Mouse (Mus musculus): ENCODE results near the gene Junb. TPM values are rescaled to one million over a fixed set of nuclear protein-coding genes. Genes with fewer than 3 reads are reported as not detected.

The Junb gene
- polyA plus RNA-seq, 1 experiment = 81.7 TPM

GRCm38 (mm10) chr8:84990349-84990748 is 11.8 kb upstream of the Junb start, which contains the start of gene Hook2:
Gene Hook2 (plus strand): TSS chr8:84990603.
- Histone ChIP-seq H3K4me3 (ENCODE audit: insufficient read depth, low read length) (peak within 1 kb of the TSS; percentile 43), H3K27ac (ENCODE audit: insufficient read depth, low read length) (peak within 1 kb of the TSS; percentile 32), H3K4me1 (ENCODE audit: control insufficient read depth, insufficient read depth, low read length) (peaks cover 6% of the 10 kb centered on the region; the same call in 1 of the 2 replicates)
- TF ChIP-seq POLR2A (IDR thresholded peaks at IDR 0.05; ENCODE audit: extremely low read depth, insufficient read depth, low read length) = peak; percentile 85; the same call in 1 of the 2 replicates
- peak; percentile 94 for TF ChIP-seq CTCF (IDR thresholded peaks at IDR 0.05; ENCODE audit: extremely low read depth, insufficient read depth, low read length)

DNA sequence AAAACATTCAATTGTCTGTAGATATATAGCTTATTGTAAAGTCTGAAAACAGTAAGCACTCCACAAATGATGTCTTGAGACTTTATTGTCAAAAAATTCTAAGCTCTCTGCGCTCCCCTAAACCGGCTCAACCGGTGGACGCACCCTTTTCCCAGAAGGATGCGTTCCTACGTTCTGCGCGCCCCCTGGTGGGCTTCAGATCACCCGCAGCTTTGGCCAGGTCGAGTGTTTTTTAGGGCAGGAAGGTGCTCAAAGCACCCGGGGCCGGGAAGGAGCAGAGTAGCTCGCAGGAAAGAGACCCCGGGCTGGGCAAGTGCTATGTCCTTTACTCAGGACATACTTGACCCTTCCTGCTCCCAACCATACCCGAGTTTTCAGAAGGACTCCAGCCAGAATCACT is 11.3 kb upstream of the Junb start:
- peak overlapping the region; percentile 32 for H3K27ac ChIP-seq (ENCODE audit: insufficient read depth, low read length)
- H3K4me3 ChIP-seq (ENCODE audit: insufficient read depth, low read length) = peak overlapping the region; percentile 43
- H3K4me1 ChIP-seq (ENCODE audit: control insufficient read depth, insufficient read depth, low read length) = peaks cover 7% of the 10 kb centered on the region; the same call in 1 of the 2 replicates
- TF ChIP-seq CTCF (IDR thresholded peaks at IDR 0.05; ENCODE audit: extremely low read depth, insufficient read depth, low read length) (peak; percentile 66), POLR2A (IDR thresholded peaks at IDR 0.05; ENCODE audit: extremely low read depth, insufficient read depth, low read length) (no peak)

- H3K27ac ChIP-seq (ENCODE audit: insufficient read depth, low read length) = no peak overlapping the region
- no peak for TF ChIP-seq POLR2A (IDR thresholded peaks at IDR 0.05; ENCODE audit: extremely low read depth, insufficient read depth, low read length)
- TF ChIP-seq CTCF (IDR thresholded peaks at IDR 0.05; ENCODE audit: extremely low read depth, insufficient read depth, low read length) = no peak
- no peak overlapping the region; the same call in 1 of the 2 replicates for H3K4me3 ChIP-seq (ENCODE audit: insufficient read depth, low read length)
- H3K4me1 ChIP-seq (ENCODE audit: control insufficient read depth, insufficient read depth, low read length) = peaks cover 7% of the 10 kb centered on the region; the same call in 1 of the 2 replicates
These were observed 10.8 kb upstream of the Junb start for GRCm38 (mm10) chr8:84989311-84989731.

DNA sequence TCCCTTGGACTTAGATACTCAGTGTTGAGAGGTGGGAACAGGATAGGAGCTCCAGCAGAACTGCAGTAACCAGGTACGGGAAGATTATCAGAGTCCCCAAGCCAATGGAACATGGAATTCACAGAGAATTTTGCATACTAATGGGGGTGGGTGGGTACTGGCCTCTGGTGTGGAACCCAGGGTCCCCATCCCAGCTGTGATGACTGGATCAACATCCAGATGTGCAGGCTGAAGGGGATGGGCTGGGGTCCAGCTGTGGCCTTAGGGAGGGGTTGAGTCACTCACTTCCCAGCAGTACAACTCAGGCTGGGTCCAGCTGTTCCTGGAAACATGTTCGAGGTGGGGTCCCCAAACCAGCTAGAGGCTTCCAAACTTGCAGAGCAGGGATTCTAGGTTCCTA is 9.4 kb upstream of the Junb start:
- H3K27ac ChIP-seq (ENCODE audit: insufficient read depth, low read length) = no peak overlapping the region
- no peak overlapping the region for H3K4me3 ChIP-seq (ENCODE audit: insufficient read depth, low read length)
- TF ChIP-seq CTCF (IDR thresholded peaks at IDR 0.05; ENCODE audit: extremely low read depth, insufficient read depth, low read length) = no peak
- TF ChIP-seq POLR2A (IDR thresholded peaks at IDR 0.05; ENCODE audit: extremely low read depth, insufficient read depth, low read length) = no peak
- H3K4me1 ChIP-seq (ENCODE audit: control insufficient read depth, insufficient read depth, low read length) = peaks cover 7% of the 10 kb centered on the region; the same call in 1 of the 2 replicates

GRCm38 (mm10) chr8:84987388-84987787 is 8.9 kb upstream of the Junb start:
- H3K4me1 ChIP-seq (ENCODE audit: control insufficient read depth, insufficient read depth, low read length) = peaks cover 7% of the 10 kb centered on the region; the same call in 1 of the 2 replicates
- TF ChIP-seq POLR2A (IDR thresholded peaks at IDR 0.05; ENCODE audit: extremely low read depth, insufficient read depth, low read length) (no peak), CTCF (IDR thresholded peaks at IDR 0.05; ENCODE audit: extremely low read depth, insufficient read depth, low read length) (no peak)
- H3K4me3 ChIP-seq (ENCODE audit: insufficient read depth, low read length) = no peak overlapping the region
- H3K27ac ChIP-seq (ENCODE audit: insufficient read depth, low read length) = no peak overlapping the region

GRCm38 (mm10) chr8:84986379-84986945 is 7.9 kb upstream of the Junb start:
- no peak for TF ChIP-seq CTCF (IDR thresholded peaks at IDR 0.05; ENCODE audit: extremely low read depth, insufficient read depth, low read length)
- TF ChIP-seq POLR2A (IDR thresholded peaks at IDR 0.05; ENCODE audit: extremely low read depth, insufficient read depth, low read length) = no peak
- peak overlapping the region; percentile 55; the same call in 1 of the 2 replicates for H3K4me3 ChIP-seq (ENCODE audit: insufficient read depth, low read length)
- H3K4me1 ChIP-seq (ENCODE audit: control insufficient read depth, insufficient read depth, low read length) = peaks cover 7% of the 10 kb centered on the region; the same call in 1 of the 2 replicates
- H3K27ac ChIP-seq (ENCODE audit: insufficient read depth, low read length) = peak overlapping the region; percentile 62

DNA sequence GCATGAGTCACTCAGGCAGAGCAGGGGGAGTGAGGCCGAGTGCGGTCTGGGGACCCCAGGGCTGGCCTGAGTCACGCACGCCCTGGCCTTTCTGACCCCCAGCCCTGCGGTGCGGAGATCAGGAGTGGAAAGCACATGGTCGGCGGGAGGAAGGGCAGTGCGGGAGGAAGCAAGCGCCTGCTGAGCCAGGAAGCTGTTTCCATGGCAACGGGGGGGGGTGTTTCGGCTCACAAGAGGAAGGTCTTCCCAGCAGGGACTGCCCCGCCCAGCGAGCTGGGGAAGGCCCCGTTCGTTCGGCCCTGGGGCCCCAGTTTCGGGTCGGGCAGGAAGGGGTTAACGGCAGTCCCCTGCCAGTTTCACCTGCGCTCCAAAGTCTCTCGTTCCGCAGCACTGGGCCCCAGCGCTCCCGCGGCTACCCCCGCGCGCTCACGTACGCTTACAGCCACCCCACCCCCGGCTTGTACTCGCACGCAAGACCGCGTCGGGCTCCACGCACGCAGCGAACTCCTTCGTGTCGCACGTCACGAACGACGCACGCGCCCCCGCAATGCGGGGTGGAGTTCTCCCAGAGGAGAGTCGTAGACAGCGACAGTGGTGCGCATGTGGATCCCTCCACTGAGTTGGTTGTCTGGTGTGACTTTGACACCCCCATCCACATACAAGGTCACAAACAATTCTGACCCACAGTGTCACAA is 7.3 kb upstream of the Junb start:
- TF ChIP-seq CTCF (IDR thresholded peaks at IDR 0.05; ENCODE audit: extremely low read depth, insufficient read depth, low read length) (no peak), POLR2A (IDR thresholded peaks at IDR 0.05; ENCODE audit: extremely low read depth, insufficient read depth, low read length) (peak; percentile 95)
- peak overlapping the region; percentile 55 for H3K4me3 ChIP-seq (ENCODE audit: insufficient read depth, low read length)
- peaks cover 7% of the 10 kb centered on the region; the same call in 1 of the 2 replicates for H3K4me1 ChIP-seq (ENCODE audit: control insufficient read depth, insufficient read depth, low read length)
- peak overlapping the region; percentile 94 for H3K27ac ChIP-seq (ENCODE audit: insufficient read depth, low read length)

GRCm38 (mm10) chr8:84985049-84985683 is 6.6 kb upstream of the Junb start:
- H3K27ac ChIP-seq (ENCODE audit: insufficient read depth, low read length) = peak overlapping the region; percentile 94
- TF ChIP-seq CTCF (IDR thresholded peaks at IDR 0.05; ENCODE audit: extremely low read depth, insufficient read depth, low read length) (no peak), POLR2A (IDR thresholded peaks at IDR 0.05; ENCODE audit: extremely low read depth, insufficient read depth, low read length) (no peak)
- H3K4me3 ChIP-seq (ENCODE audit: insufficient read depth, low read length) = peak overlapping the region; percentile 55
- H3K4me1 ChIP-seq (ENCODE audit: control insufficient read depth, insufficient read depth, low read length) = peaks cover 7% of the 10 kb centered on the region; the same call in 1 of the 2 replicates

DNA sequence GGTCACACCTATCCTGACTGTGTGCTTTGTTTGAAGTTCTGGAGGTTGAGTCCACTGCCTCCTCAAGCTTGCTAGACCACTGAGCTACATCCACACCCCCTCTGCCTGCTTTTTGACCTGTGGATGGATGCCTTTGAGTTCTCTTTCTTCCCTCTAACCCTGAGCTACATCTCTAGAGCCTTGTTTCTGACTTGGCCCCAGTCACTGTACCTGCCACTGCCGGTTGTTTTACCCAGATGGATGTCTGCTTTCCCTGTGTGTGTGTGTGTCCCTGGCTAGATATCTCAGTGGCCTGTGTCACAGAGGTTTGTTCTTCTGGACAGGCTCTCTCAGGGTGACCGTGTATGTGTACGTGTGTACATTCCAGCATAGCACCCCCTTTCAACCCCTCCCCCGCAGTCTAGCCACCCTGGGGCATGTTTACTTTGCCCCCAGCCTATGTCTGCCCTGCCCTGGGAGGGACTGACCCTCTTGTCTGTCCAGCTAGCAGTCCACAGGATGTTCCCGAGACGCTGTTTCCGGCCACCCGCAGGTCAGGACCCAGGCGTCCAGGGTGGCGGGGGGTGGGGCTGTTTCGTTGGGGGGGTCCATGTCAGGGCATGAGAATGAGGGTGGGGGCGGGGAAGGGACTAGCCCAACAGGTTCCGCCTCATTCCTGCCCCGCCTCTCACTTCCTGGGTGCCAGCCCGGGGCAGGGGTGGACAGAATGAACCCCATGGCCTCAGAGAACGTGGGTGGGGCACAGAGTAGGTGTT is 6.0 kb upstream of the Junb start:
- H3K27ac ChIP-seq (ENCODE audit: insufficient read depth, low read length) = peak overlapping the region; percentile 94
- H3K4me3 ChIP-seq (ENCODE audit: insufficient read depth, low read length) = peak overlapping the region; percentile 55; the same call in 1 of the 2 replicates
- H3K4me1 ChIP-seq (ENCODE audit: control insufficient read depth, insufficient read depth, low read length) = peaks cover 7% of the 10 kb centered on the region; the same call in 1 of the 2 replicates
- TF ChIP-seq CTCF (IDR thresholded peaks at IDR 0.05; ENCODE audit: extremely low read depth, insufficient read depth, low read length) (no peak), POLR2A (IDR thresholded peaks at IDR 0.05; ENCODE audit: extremely low read depth, insufficient read depth, low read length) (no peak)

All from cortical plate, adult 2 months (tissue).